Mouse (Mus musculus) E14TG2a.4 (cell line): ENCODE data around the gene Phldb2.

Source experiments
- CTCF ChIP-seq: conservative IDR thresholded peaks from 2 replicates; pipeline ENCODE4 v1.5.1; 2014; ENCODE audit warnings: low read length
- POU5F1 ChIP-seq: IDR thresholded peaks from 2 replicates; pipeline ENCODE4 v1.6.1; 2014; ENCODE audit warnings: low read length, borderline replicate concordance

GRCm38 (mm10) chr16:45789311-45789710 lies 164.1 kb downstream of the Phldb2 start:
- TF ChIP-seq CTCF (no peak), POU5F1 (no peak)
